Mouse (Mus musculus): ENCODE measurements around the gene Aspm.

Aspm gene

GRCm38 (mm10) chr1:139501258-139501752, 46.7 kb downstream of the Aspm start, which contains the start of gene F13b:
Gene F13b, plus strand, starts transcription at chr1:139501702.
- no peak for DNase-seq (ENCODE audit: low spot score)

DNA sequence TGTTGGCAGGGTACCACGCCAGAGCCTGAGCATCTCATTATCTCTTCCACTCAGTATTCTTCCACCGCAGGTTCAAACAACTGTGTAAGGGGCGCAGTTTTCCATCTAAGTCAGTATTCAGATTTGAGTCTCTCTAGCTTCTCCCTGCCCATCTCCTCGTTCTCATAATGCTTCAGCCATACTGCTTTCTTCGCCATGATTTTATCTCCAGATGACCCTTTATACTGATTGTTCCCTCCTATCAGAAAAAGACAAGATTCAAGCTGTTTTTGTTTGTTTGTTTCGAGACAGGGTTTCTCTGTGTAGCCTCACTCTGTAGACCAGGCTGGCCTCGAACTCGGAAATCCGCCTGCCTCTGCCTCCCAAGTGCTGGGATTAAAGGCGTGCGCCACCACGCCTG, 60.0 kb downstream of the Aspm start:
- DNase-seq (ENCODE audit: low spot score) = no peak

Measured in T-cell, adult 2 months (primary cell).